Mouse (Mus musculus): Measurements from ENCODE around the gene Tmed2.

GRCm38 (mm10) chr5:124582515-124582914 lies 42.0 kb downstream of the Tmed2 start:
- no peak for TF ChIP-seq POLR2A (IDR thresholded peaks at IDR 0.05; ENCODE audit: extremely low read depth, insufficient read depth, low read length)
- no peak for TF ChIP-seq CTCF (IDR thresholded peaks at IDR 0.05; ENCODE audit: low read depth, low read length)

All from liver, adult 2 months (tissue).